Mouse (Mus musculus) kidney, adult 2 months (tissue): ENCODE measurements at regions not wholly inside any gene's neighbourhood (a gene's known extent, or its start where the extent isn't known, plus 50 kb on each side); places are given as distances from the start of the nearest gene placed in this dataset.

Experiments
- DNase-seq: peaks from one replicate; pipeline ENCODE4 v3.0.0; 2021
- H3K27ac ChIP-seq: fragments of 200-500 bp; 2 replicates; pipeline ENCODE4 v1.5.1; 2012; ENCODE audit warnings: low read depth, low read length, control low read depth, inconsistent platforms; ENCODE audit not compliant: insufficient read depth
- H3K27me3 ChIP-seq: fragments of 200-500 bp; replicated peaks from 2 replicates; pipeline ENCODE4 v1.6.1; 2012; ENCODE audit warnings: mild to moderate bottlenecking, moderate library complexity, low read length, inconsistent platforms; ENCODE audit not compliant: control insufficient read depth, insufficient read depth
- H3K36me3 ChIP-seq: fragments of 200-500 bp; 2 replicates; pipeline ENCODE4 v1.6.1; 2012; ENCODE audit warnings: mild to moderate bottlenecking, moderate library complexity, low read length, inconsistent platforms; ENCODE audit not compliant: control insufficient read depth, insufficient read depth
- H3K4me1 ChIP-seq: fragments of 200-500 bp; 2 replicates; pipeline ENCODE4 v1.6.1; 2011; ENCODE audit warnings: low read length; ENCODE audit not compliant: control insufficient read depth, insufficient read depth
- H3K4me3 ChIP-seq: fragments of 200-500 bp; 2 replicates; pipeline ENCODE4 v1.5.1; 2011; ENCODE audit warnings: mild to moderate bottlenecking, low read depth, low read length, control low read depth; ENCODE audit not compliant: insufficient read depth
- CTCF ChIP-seq: fragments of 200-500 bp; conservative IDR thresholded peaks from 2 replicates; pipeline ENCODE4 v1.5.1; 2011; ENCODE audit warnings: low read depth, mild to moderate bottlenecking, control low read depth, low read length, moderate library complexity, mixed read lengths; ENCODE audit not compliant: insufficient read depth, insufficient read length
- POLR2A ChIP-seq: fragments of 200-500 bp; IDR thresholded peaks from one replicate; pipeline ENCODE4 v1.6.1; 2011; ENCODE audit warnings: low read depth, low read length, control low read depth
- WGBS: fragments of 180-500 bp; shearing (Covaris S2); methylation state at CpG from one replicate; pipeline ENCODE4 v1.1.7; 2018; 5-methylcytosine and 5-hydroxymethylcytosine counted together

DNA sequence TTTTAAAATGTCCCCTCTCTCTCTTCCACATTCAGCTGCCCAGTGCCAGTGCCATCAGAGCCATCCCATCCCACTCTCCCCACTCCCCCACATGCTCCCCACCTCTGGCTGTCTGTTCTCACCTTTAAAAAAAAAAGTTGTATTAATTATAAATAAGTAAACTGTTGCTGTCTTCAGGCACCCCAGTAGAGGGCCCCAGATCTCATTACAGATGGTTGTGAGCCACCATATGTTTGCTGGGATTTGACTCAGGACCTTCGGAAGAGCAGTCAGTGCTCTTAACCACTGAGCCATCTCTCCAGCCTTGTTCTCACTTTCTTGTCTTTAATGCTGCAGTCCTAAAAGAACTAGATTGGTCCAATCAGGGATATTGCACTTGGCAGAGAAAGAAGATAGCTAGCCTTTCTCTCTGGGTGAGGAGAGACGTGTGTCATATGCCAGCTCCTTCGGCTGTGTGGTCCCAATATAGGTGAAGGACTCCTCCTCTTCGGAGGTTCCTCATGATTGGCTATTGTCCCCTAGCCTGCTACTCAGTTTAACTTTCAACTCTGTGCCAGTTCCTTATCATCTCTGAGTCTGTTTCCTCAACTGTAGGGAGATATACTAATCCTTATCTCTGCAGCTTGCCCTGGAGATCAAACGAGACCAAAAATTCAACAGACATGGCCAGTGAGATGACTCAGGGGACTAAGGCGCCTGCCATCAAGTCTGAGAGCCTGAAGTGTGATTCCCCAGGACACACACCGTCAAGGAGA is 66.8 kb upstream of the Usp24 start:
- no peaks in the 10 kb centered on the region for H3K36me3 ChIP-seq
- H3K27me3 ChIP-seq: no peaks in the 10 kb centered on the region
- no peak overlapping the region for H3K27ac ChIP-seq
- peaks cover 16% of the 10 kb centered on the region for H3K4me1 ChIP-seq
- no peak overlapping the region for H3K4me3 ChIP-seq
- no peak for DNase-seq
- TF ChIP-seq POLR2A (no peak), CTCF (0 out of 2 replicates have a peak, but pooled peaks have one; percentile 12)
- 78% methylated on average over 7 of the region's 7 CpGs for WGBS

DNA sequence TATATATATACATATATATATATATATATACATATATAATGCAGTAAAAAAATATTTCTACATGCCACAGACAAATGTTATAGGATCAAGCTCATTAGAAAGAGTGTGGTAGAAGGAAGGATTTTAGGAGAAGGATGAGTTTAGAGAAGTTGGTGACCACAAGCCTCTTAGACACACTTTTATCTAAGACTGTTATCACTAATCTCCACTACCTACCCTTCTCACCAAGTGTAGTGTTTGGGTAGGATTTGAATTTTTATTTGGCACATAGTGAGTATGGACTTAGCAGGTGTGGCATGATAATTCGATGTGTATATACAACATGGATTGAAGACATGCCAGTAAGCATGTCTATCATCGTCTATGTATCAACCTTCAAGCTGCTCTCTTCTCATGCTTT is 66.0 kb upstream of the Usp24 start:
- Histone ChIP-seq H3K27ac (no peak overlapping the region), H3K4me3 (no peak overlapping the region), H3K4me1 (peaks cover 17% of the 10 kb centered on the region), H3K36me3 (no peaks in the 10 kb centered on the region), H3K27me3 (no peaks in the 10 kb centered on the region)
- DNase-seq: no peak
- TF ChIP-seq CTCF: no peak
- no peak for TF ChIP-seq POLR2A
- WGBS: 85% methylated on average over 2 of the region's 2 CpGs

DNA sequence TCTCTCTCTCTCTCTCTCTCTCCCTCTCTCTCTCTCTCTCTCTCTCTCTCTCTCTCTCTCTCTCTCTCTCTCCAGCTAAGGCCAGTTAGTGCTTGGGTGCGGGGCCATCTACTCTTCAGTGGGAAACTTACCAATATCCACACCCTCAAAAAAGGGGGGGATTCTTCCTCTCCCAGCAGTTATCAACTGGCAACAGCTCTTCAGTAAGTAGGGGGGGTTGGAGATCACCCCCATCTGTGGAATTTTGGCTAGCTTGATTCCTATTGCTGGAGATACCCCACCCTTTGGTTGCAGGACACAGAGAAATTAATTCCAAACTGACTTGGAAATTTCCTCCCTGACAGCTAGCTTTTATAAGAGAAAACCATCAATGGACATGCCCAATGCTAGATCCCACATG is 64.6 kb upstream of the Usp24 start:
- no peak for TF ChIP-seq CTCF
- TF ChIP-seq POLR2A: no peak

DNA sequence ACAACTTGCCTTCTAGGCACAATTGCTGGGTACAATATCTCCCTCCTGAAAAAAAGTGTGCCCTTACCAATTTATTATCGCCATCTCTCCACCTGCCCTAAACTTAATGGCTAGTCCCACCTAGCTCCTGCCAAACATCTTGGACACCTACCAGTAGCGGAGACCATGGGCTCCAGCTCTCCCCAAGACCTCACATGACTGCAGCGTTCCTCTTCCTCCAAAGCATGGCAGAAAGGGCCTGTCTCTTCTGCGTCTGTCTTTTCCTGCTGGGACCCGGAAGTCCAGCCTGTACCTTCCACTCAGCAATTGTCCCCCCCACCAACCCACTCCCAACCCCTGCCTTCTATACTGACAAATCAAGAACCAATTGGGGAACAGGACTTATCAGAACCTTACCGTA is 63.1 kb upstream of the Usp24 start:
- H3K27me3 ChIP-seq: no peaks in the 10 kb centered on the region
- no peaks in the 10 kb centered on the region for H3K36me3 ChIP-seq
- H3K4me3 ChIP-seq: no peak overlapping the region
- no peak for TF ChIP-seq POLR2A
- no peak for TF ChIP-seq CTCF
- H3K27ac ChIP-seq: no peak overlapping the region
- H3K4me1 ChIP-seq: peaks cover 27% of the 10 kb centered on the region
- 95% methylated on average over 6 of the region's 6 CpGs for WGBS
- DNase-seq: no peak

More for the DNA sequence above, 64.6 kb upstream of the Usp24 start:
- Histone ChIP-seq H3K27me3 (no peaks in the 10 kb centered on the region), H3K36me3 (no peaks in the 10 kb centered on the region), H3K4me3 (no peak overlapping the region), H3K4me1 (peaks cover 19% of the 10 kb centered on the region), H3K27ac (no peak overlapping the region)
- WGBS: 71% methylated on average over 1 of the region's 1 CpGs
- no peak for DNase-seq

DNA sequence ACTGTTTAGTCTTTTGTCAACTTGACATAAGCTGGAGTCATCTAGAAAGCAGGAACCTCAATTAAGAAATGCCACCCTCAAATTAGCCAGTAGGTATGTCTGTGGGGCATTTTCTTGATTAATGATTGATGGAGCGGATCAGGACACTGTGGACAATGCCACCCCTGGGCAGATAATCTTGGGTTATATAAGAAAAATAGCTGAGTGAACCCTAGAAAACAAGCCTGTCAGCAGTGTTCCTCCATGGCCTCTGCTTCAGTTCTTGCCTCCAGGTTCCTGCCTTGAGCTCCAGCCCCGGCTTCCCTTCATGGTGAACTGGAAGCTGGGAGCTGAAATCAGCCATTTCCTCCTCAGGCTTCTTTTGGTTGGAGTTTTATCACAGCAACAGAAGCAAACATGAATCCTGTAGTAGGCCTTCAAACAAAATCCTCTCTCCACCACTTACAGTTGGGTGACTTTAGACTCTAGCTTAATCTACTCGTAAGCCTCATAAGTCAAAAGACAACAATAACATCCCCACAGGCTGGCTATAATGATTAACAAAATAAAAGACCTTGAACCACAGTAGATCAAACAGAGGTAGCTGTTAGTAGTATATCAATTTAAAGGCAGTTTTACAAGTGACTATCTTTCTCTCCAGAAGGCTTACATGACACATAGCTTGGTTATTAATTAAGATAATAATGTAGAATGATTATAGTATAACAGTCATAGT is 61.1 kb upstream of the Usp24 start:
- Histone ChIP-seq H3K36me3 (no peaks in the 10 kb centered on the region), H3K4me3 (no peak overlapping the region), H3K27me3 (no peaks in the 10 kb centered on the region), H3K27ac (peak overlapping the region; percentile 98), H3K4me1 (peaks cover 24% of the 10 kb centered on the region)
- WGBS: 40% methylated on average over 3 of the region's 3 CpGs
- peak; percentile 87 for DNase-seq
- TF ChIP-seq CTCF (no peak), POLR2A (no peak)

DNA sequence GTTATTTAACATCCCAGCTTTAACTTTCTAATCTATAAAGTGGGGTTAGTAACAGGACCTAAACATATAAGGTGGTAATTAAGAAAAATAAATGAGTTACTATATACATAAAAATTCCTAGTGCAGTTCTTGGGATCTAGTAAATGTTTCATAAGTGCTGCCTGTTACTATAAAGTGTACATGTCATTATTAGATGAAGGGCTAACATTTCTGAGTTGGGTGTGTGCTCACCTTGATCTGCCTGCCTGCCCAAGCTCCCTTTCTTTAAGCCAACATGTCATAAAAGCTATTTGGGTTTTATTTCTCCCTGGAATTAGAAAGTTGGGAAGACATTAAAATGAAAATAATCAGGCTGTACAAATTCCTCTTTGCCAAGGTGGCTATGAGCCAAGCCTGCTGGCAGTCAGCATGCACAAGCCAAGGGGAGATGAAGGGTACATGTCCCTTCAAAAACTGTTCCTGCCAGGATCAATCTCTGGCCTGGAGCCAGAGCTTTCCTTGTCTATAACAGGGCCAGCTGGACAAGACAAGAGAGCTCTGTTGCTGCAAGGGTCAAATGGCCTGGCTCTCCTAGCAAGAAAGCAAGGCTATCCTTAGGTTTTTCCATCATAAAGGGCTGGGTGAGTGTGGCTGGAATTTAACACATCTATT is 59.9 kb upstream of the Usp24 start:
- H3K27ac ChIP-seq: peak overlapping the region; percentile 98
- DNase-seq: peak; percentile 93
- TF ChIP-seq POLR2A (no peak), CTCF (no peak)

DNA sequence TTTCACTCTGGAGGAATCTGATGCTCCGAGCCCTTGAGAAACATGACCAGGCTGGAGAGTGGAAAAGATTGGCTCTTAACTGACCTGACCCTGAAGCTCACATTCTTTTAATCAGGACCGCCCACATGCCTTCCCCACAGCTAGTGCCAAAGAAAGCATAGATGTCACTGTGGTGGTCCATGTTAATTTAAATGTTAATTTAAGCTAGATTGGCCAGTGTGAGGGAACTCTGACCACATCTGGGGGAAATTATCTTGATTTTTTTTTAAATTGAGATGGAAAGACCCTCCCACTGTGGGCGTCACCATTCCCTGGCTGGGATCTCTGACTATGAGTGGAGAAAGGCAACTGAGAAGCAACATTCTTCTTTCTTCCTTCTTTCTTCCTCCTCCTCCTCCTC is 54.6 kb upstream of the Usp24 start:
- TF ChIP-seq POLR2A (no peak), CTCF (no peak)
- peak overlapping the region; percentile 53 for H3K27ac ChIP-seq
- peaks cover 32% of the 10 kb centered on the region for H3K4me1 ChIP-seq
- DNase-seq: peak; percentile 72
- H3K36me3 ChIP-seq: no peaks in the 10 kb centered on the region
- no peak overlapping the region for H3K4me3 ChIP-seq
- WGBS: 50% methylated on average over 3 of the region's 3 CpGs
- no peaks in the 10 kb centered on the region for H3K27me3 ChIP-seq

More for the DNA sequence above, 59.9 kb upstream of the Usp24 start:
- Histone ChIP-seq H3K36me3 (no peaks in the 10 kb centered on the region), H3K4me1 (peaks cover 24% of the 10 kb centered on the region), H3K4me3 (no peak overlapping the region), H3K27me3 (no peaks in the 10 kb centered on the region)
